Mouse (Mus musculus): ENCODE measurements around the gene Gm9049.
"Not testable (repeated sequence)": the region's sequence is repeated elsewhere in the genome, so short reads cannot be mapped to it uniquely, and the experiment has no call there.

Gene Gm9049

GRCm38 (mm10) chr10:118354005-118354404, at the start of gene Gm9049:
Gm9049 (minus strand) TSS chr10:118354105.
- DNase-seq (ENCODE audit: low read depth), result not testable (repeated sequence)

GRCm38 (mm10) chr10:118399917-118400316, 46.0 kb upstream of the Gm9049 start:
- DNase-seq (ENCODE audit: low read depth), result no peak

DNA sequence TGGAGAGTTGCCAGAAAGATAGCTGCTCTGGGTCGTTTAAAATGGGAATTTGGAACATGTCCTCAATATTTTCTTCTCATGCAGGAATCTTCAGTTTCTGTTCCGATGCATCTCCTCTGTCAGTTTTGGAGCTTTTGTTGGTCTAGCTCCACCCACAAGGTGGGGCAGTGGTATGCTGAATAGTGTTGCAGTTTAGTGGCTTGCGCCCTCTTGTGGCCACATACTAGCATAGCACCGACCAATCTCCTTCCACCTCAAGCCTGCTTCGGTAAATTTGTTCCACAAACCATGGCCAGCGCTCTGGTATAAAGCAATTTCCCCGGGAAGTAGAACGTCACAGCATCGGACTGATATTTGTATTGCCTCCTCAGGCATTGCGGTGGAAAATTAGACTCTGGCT, 16.5 kb upstream of the Gm9049 start:
- peak; percentile 89 for DNase-seq (ENCODE audit: low read depth)

DNA sequence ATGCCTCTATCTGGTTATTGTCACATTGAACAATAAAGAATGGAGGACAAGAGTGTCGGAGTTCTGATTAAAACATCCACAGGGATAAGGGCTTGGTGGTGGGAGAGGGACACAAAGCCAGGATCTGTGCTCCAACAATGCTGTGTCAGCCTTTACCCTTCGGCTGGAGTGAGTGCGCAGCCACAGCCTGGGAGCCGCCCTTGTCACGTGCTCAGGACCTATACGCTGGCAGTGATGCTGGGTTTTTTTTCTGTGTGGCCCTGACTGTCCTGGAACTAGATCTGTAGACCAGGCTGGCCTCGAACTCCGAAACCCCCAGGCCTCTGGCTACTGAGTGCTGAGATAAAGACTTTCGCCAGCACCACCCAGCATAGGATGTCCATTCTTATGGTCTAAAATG, 15.6 kb upstream of the Gm9049 start:
- DNase-seq (ENCODE audit: low read depth), result no peak

- not testable (repeated sequence) for DNase-seq (ENCODE audit: low read depth)
Measured at GRCm38 (mm10) chr10:118348579-118348978, 5.3 kb downstream of the Gm9049 start, which contains the start of gene Gm9048. Gm9048 (minus strand) TSS chr10:118348679.

- DNase-seq (ENCODE audit: low read depth), result not testable (repeated sequence)
Measured at GRCm38 (mm10) chr10:118343155-118343554, 10.8 kb downstream of the Gm9049 start, which contains the start of gene Gm9046. Gm9046 (minus strand) TSS chr10:118343255.

DNA sequence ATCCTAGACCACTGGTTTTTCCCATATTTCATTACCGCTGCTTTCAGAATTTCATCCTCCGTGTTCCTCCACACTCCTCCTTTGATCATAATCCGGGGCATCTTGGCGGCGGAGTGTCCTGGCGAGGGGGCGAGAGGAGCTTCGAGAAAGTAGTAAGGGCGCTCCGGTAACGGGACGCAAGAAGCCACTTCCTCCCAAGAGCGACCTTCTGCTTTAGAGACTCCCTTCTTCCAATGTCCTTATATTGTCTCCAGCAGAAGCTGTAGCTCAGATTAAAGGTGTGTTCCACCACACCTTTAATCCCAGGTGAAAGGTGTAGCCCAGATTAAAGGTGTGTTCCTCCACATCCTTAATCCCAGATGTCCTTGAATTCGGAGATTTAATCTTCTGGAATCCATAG, 16.2 kb downstream of the Gm9049 start, which contains the start of gene Gm9045:
TSS of gene Gm9045 (minus strand) at position 101 of the 400 bp plus-strand sequence.
- not testable (repeated sequence) for DNase-seq (ENCODE audit: low read depth)

DNA sequence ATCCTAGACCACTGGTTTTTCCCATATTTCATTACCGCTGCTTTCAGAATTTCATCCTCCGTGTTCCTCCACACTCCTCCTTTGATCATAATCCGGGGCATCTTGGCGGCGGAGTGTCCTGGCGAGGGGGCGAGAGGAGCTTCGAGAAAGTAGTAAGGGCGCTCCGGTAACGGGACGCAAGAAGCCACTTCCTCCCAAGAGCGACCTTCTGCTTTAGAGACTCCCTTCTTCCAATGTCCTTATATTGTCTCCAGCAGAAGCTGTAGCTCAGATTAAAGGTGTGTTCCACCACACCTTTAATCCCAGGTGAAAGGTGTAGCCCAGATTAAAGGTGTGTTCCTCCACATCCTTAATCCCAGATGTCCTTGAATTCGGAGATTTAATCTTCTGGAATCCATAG, 21.6 kb downstream of the Gm9049 start, which contains the start of gene Gm9044:
TSS of gene Gm9044 (minus strand) at position 101 of the 400 bp plus-strand sequence.
- not testable (repeated sequence) for DNase-seq (ENCODE audit: low read depth)

DNA sequence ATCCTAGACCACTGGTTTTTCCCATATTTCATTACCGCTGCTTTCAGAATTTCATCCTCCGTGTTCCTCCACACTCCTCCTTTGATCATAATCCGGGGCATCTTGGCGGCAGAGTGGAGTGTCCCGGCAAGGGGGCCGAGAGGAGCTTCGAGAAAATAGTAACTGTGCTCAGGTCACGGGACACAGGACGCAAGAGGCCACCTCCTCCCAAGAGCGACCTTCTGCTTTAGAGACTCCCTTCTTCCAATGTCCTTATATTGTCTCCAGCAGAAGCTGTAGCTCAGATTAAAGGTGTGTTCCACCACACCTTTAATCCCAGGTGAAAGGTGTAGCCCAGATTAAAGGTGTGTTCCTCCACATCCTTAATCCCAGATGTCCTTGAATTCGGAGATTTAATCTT, 27.0 kb downstream of the Gm9049 start, which contains the start of gene Gm9040:
TSS of gene Gm9040 (minus strand) at position 101 of the 400 bp plus-strand sequence.
- not testable (repeated sequence) for DNase-seq (ENCODE audit: low read depth)

- DNase-seq (ENCODE audit: low read depth), result no peak
Measured at GRCm38 (mm10) chr10:118319024-118319423, 34.9 kb downstream of the Gm9049 start.

- DNase-seq (ENCODE audit: low read depth), result not testable (repeated sequence)
Measured at GRCm38 (mm10) chr10:118302133-118302532, 51.8 kb downstream of the Gm9049 start.

Data from naive thymus-derived CD4-positive, alpha-beta T cell, adult 2 months (primary cell).